Mouse (Mus musculus): ENCODE measurements around the gene Pde4dip. TPM values are rescaled to one million over a fixed set of nuclear protein-coding genes. Genes with fewer than 3 reads are reported as not detected.

The Pde4dip gene
- polyA plus RNA-seq, 1 experiment from 2014 or later: 62.6 TPM

GRCm38 (mm10) chr3:97680631-97681320, 207.7 kb downstream of the Pde4dip start:
- H3K9ac ChIP-seq (replicated peaks): peak overlapping the region; percentile 51
- H3K27ac ChIP-seq (replicated peaks): 0 out of 2 replicates have a peak overlapping the region, but pooled peaks have one; percentile 42
- H3K9me3 ChIP-seq (replicated peaks): no peaks in the 10 kb centered on the region
- peak; percentile 69 for ATAC-seq (ENCODE audit: low FRiP score)
- H3K36me3 ChIP-seq: no peaks in the 10 kb centered on the region
- peaks cover 13% of the 10 kb centered on the region; the same call in 1 of the 2 replicates for H3K27me3 ChIP-seq (replicated peaks)
- peaks cover 26% of the 10 kb centered on the region for H3K4me1 ChIP-seq
- 1% methylated on average over 28 of the region's 28 CpGs for WGBS
- peak overlapping the region; percentile 39 for H3K4me3 ChIP-seq (replicated peaks)
- peak overlapping the region; percentile 82 for H3K4me2 ChIP-seq

- WGBS: 98% methylated on average over 3 of the region's 3 CpGs
- Histone ChIP-seq H3K4me2 (no peak overlapping the region), H3K9me3 (replicated peaks) (no peaks in the 10 kb centered on the region), H3K4me3 (replicated peaks) (no peak overlapping the region), H3K9ac (replicated peaks) (no peak overlapping the region), H3K27me3 (replicated peaks) (peaks cover 9% of the 10 kb centered on the region; the same call in 1 of the 2 replicates), H3K36me3 (no peaks in the 10 kb centered on the region), H3K4me1 (peaks cover 20% of the 10 kb centered on the region), H3K27ac (replicated peaks) (no peak overlapping the region)
- no peak for ATAC-seq (ENCODE audit: low FRiP score)
Measured at GRCm38 (mm10) chr3:97678416-97678815, 210.1 kb downstream of the Pde4dip start.

- Histone ChIP-seq H3K27ac (replicated peaks) (no peak overlapping the region), H3K4me2 (no peak overlapping the region), H3K27me3 (replicated peaks) (no peaks in the 10 kb centered on the region), H3K4me3 (replicated peaks) (no peak overlapping the region), H3K4me1 (peaks cover 6% of the 10 kb centered on the region), H3K9me3 (replicated peaks) (no peaks in the 10 kb centered on the region), H3K9ac (replicated peaks) (no peak overlapping the region), H3K36me3 (peaks cover 13% of the 10 kb centered on the region)
- no peak for ATAC-seq (ENCODE audit: low FRiP score)
- WGBS: 98% methylated on average over 3 of the region's 3 CpGs
Measured at GRCm38 (mm10) chr3:97676126-97676525, 212.4 kb downstream of the Pde4dip start.

GRCm38 (mm10) chr3:97674644-97675110, 213.8 kb downstream of the Pde4dip start, which contains the start of gene Gm17651:
Gm17651 (minus strand) TSS chr3:97674694.
- 90% methylated on average over 7 of the region's 7 CpGs for WGBS
- no peaks in the 10 kb centered on the region for H3K4me1 ChIP-seq
- ATAC-seq (ENCODE audit: low FRiP score): no peak

GRCm38 (mm10) chr3:97667093-97667675, 221.3 kb downstream of the Pde4dip start:
- no peaks in the 10 kb centered on the region for H3K27me3 ChIP-seq (replicated peaks)
- H3K27ac ChIP-seq (replicated peaks): no peak overlapping the region
- no peaks in the 10 kb centered on the region for H3K4me1 ChIP-seq
- WGBS: 89% methylated on average over 14 of the region's 14 CpGs
- H3K4me2 ChIP-seq: no peak overlapping the region
- no peak for ATAC-seq (ENCODE audit: low FRiP score)
- H3K9ac ChIP-seq (replicated peaks): no peak overlapping the region
- H3K9me3 ChIP-seq (replicated peaks): no peaks in the 10 kb centered on the region
- H3K4me3 ChIP-seq (replicated peaks): no peak overlapping the region
- peaks cover 86% of the 10 kb centered on the region for H3K36me3 ChIP-seq

More at GRCm38 (mm10) chr3:97674644-97675110, 213.8 kb downstream of the Pde4dip start, which contains the start of gene Gm17651:
- Histone ChIP-seq H3K9me3 (replicated peaks) (no peaks in the 10 kb centered on the region), H3K27ac (replicated peaks) (no peak within 1 kb of the TSS), H3K27me3 (replicated peaks) (no peaks in the 10 kb centered on the region), H3K36me3 (peaks cover 25% of the 10 kb centered on the region), H3K4me3 (replicated peaks) (no peak within 1 kb of the TSS), H3K4me2 (no peak within 1 kb of the TSS), H3K9ac (replicated peaks) (no peak within 1 kb of the TSS)

GRCm38 (mm10) chr3:97666154-97666553, 222.4 kb downstream of the Pde4dip start:
- H3K36me3 ChIP-seq: peaks cover 76% of the 10 kb centered on the region

GRCm38 (mm10) chr3:97665525-97665924, 223.0 kb downstream of the Pde4dip start:
- ATAC-seq (ENCODE audit: low FRiP score): no peak
- Histone ChIP-seq H3K9me3 (replicated peaks) (no peaks in the 10 kb centered on the region), H3K4me1 (no peaks in the 10 kb centered on the region), H3K27me3 (replicated peaks) (no peaks in the 10 kb centered on the region), H3K9ac (replicated peaks) (no peak overlapping the region), H3K4me2 (no peak overlapping the region), H3K36me3 (peaks cover 71% of the 10 kb centered on the region), H3K27ac (replicated peaks) (no peak overlapping the region), H3K4me3 (replicated peaks) (no peak overlapping the region)
- WGBS: 90% methylated on average over 9 of the region's 9 CpGs

More at GRCm38 (mm10) chr3:97666154-97666553, 222.4 kb downstream of the Pde4dip start:
- H3K9me3 ChIP-seq (replicated peaks): no peaks in the 10 kb centered on the region
- no peaks in the 10 kb centered on the region for H3K4me1 ChIP-seq
- H3K27me3 ChIP-seq (replicated peaks): no peaks in the 10 kb centered on the region
- no peak overlapping the region for H3K27ac ChIP-seq (replicated peaks)
- 82% methylated on average over 8 of the region's 8 CpGs for WGBS
- no peak overlapping the region for H3K9ac ChIP-seq (replicated peaks)
- ATAC-seq (ENCODE audit: low FRiP score): no peak
- H3K4me3 ChIP-seq (replicated peaks): no peak overlapping the region
- H3K4me2 ChIP-seq: no peak overlapping the region

- Histone ChIP-seq H3K27ac (replicated peaks) (no peak overlapping the region), H3K4me1 (peaks cover 19% of the 10 kb centered on the region), H3K4me2 (no peak overlapping the region), H3K27me3 (replicated peaks) (no peaks in the 10 kb centered on the region), H3K9ac (replicated peaks) (no peak overlapping the region), H3K4me3 (replicated peaks) (no peak overlapping the region), H3K36me3 (peaks cover 37% of the 10 kb centered on the region), H3K9me3 (replicated peaks) (no peaks in the 10 kb centered on the region)
- 72% methylated on average over 8 of the region's 8 CpGs for WGBS
- no peak for ATAC-seq (ENCODE audit: low FRiP score)
Measured at GRCm38 (mm10) chr3:97661206-97661605, 227.3 kb downstream of the Pde4dip start.

GRCm38 (mm10) chr3:97659746-97660145, 228.8 kb downstream of the Pde4dip start:
- Histone ChIP-seq H3K4me2 (peak overlapping the region; percentile 70), H3K36me3 (peaks cover 25% of the 10 kb centered on the region), H3K9ac (replicated peaks) (0 out of 2 replicates have a peak overlapping the region, but pooled peaks have one; percentile 20), H3K4me1 (peaks cover 19% of the 10 kb centered on the region), H3K4me3 (replicated peaks) (peak overlapping the region; percentile 89; the same call in 1 of the 2 replicates), H3K27ac (replicated peaks) (no peak overlapping the region), H3K27me3 (replicated peaks) (no peaks in the 10 kb centered on the region), H3K9me3 (replicated peaks) (no peaks in the 10 kb centered on the region)
- 62% methylated on average over 7 of the region's 7 CpGs for WGBS
- ATAC-seq (ENCODE audit: low FRiP score): no peak

- Histone ChIP-seq H3K27me3 (replicated peaks) (no peaks in the 10 kb centered on the region), H3K9ac (replicated peaks) (peak overlapping the region; percentile 79), H3K4me1 (peaks cover 19% of the 10 kb centered on the region), H3K36me3 (peaks cover 14% of the 10 kb centered on the region), H3K9me3 (replicated peaks) (no peaks in the 10 kb centered on the region), H3K27ac (replicated peaks) (peak overlapping the region; percentile 84), H3K4me2 (peak overlapping the region; percentile 70), H3K4me3 (replicated peaks) (peak overlapping the region; percentile 89)
- WGBS: 1% methylated on average over 49 of the region's 50 CpGs
- ATAC-seq (ENCODE audit: low FRiP score): peak; percentile 70
Measured at GRCm38 (mm10) chr3:97658426-97659193, 229.9 kb downstream of the Pde4dip start.

- peak within 1 kb of the TSS; percentile 84 for H3K27ac ChIP-seq (replicated peaks)
- H3K27me3 ChIP-seq (replicated peaks): no peaks in the 10 kb centered on the region
- WGBS: under 1% methylated on average over 50 of the region's 51 CpGs
- H3K36me3 ChIP-seq: peaks cover 7% of the 10 kb centered on the region; the same call in 1 of the 2 replicates
- H3K9ac ChIP-seq (replicated peaks): peak within 1 kb of the TSS; percentile 79
- ATAC-seq (ENCODE audit: low FRiP score): peak; percentile 97
- H3K4me3 ChIP-seq (replicated peaks): peak within 1 kb of the TSS; percentile 89
- H3K4me1 ChIP-seq: peaks cover 19% of the 10 kb centered on the region
- H3K4me2 ChIP-seq: peak within 1 kb of the TSS; percentile 70
- H3K9me3 ChIP-seq (replicated peaks): no peaks in the 10 kb centered on the region
Measured at GRCm38 (mm10) chr3:97657655-97658411, 230.7 kb downstream of the Pde4dip start, which contains the start of gene Prkab2. Prkab2 (plus strand) TSS chr3:97658193.
